Mouse (Mus musculus) frontal cortex, postnatal 36 days (tissue): ENCODE data around the gene Ltbp2.
A peak's percentile ranks its signal among the peaks of the same experiment; 100 is the strongest.

ENCODE experiments used
- DNase-seq, 2 experiments: peaks; one replicate each; pipeline ENCODE4 v3.0.0; 2022; ENCODE audit warnings: low spot score in 2 of 2

Ltbp2 gene

DNA sequence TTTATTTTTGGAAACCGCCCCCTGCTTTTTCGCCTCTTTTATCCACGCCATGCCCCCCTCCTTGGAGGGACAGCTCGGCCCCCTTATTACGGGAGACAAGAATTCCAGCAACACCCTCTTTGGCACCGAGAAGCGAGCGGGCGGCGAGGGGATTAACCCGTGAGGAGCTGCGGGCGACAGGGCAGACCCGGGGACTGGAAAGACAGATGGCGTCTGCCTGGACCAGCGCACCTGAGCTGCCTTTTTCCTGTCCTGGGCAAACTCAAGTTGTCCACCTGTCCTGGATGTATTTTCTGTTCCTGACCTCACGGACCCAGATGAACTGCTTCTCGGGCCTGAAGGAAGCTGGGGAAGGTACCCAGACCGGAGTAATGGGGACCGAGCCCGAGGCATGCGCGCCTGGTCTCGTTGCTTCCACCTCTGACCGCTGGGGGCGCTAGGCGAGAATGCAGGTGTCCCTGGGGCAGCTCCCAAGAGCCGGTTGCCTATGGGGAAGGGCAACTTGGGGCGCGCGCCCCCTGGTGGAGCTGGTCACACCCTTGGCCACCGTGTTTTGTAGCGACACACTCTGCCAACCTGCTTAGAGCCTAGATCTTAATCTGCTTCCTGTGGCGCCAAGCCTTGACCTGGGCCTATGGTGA, at the start of gene Ltbp2:
Gene Ltbp2 (minus strand): TSS at position 52 of the 641 bp plus-strand sequence.
- peak; percentile 55 to 66 for DNase-seq

DNA sequence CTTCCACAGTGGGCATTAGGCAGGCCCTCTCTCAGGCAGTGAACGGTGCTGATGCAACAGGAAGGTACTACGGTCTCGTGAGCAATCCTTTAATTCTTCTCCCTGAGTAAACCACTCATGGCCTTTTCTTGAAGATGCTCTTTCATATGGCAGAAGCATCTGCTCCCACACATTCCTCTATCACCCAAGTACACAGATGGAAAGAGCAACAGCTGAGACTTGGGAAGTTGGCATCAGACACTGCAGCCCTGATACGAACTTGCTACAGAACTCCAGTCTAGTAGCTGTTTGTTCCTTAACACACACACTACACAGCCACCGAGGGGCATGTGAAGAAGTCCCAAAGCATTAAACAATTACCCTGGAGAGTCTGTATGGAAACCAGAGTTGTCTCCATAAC, 48.0 kb upstream of the Ltbp2 start:
- DNase-seq = no peak

DNA sequence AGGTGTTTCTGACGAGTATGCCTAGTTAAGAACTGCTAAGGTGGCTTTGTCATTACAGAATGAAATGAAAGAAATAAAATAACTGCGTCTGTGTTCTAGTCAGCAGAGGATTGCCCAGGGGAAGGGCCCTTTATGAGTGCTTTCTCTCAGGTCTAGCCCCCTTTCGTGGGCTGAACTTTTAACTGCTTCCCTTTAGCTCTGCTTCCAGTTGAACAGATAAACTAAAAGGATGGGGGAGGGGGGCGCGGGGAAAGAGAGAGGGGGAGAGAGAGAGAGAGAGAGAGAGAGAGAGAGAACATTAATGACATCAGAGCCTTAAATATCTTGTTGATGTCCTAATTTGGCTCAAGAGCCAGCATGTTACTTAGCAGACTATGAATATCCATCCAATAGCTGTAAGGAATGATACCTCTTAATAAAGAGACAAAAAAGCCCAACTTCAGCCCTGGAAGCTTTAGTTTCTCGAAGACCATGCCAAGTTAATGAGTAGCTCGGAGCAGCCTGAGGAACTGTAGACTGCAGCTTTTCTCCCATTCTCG, 45.6 kb upstream of the Ltbp2 start:
- no peak for DNase-seq

DNA sequence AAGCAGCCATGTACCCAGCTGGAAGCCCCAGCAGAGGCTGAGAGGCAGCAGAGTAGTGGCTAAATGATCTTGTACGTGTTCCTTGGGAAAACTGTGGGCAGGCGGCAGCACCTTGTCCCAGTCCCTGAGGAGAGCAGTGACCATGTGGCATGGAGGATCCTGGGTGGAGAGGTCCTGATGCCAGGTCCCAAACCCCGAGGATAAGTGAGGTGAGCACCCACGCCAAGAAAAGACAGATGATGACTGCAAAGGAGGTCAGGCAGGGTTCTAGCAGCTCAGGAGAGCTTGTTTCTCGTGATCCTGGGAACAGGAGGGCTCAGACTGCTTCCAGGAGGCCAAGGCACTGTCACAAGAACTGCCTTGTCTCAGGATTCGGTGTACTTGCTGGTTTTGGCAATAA, 42.5 kb upstream of the Ltbp2 start:
- no peak for DNase-seq

GRCm38 (mm10) chr12:84917799-84918198, 41.5 kb upstream of the Ltbp2 start:
- DNase-seq = no peak

DNA sequence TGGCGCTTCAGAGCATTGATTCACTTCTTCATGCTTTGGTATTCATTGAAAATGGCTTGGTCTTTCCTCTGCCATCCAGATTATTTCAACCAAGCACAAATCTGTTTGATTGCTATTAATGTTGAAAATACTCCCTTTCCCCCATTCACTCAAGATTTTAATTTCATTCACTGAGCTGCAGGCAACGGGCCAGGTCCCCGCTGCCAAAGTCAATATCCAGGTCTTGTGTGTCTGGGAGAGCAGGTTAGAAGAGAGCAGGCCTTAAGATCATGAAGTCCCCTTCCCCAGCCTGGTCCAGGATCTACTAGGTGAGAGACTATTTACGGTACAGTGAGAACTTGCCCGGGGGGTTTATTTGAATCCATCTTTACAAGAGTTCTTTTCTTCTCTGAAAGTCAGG, 38.6 kb upstream of the Ltbp2 start:
- DNase-seq = no peak

- no peak for DNase-seq
These were observed 36.3 kb upstream of the Ltbp2 start for GRCm38 (mm10) chr12:84912652-84913104.

DNA sequence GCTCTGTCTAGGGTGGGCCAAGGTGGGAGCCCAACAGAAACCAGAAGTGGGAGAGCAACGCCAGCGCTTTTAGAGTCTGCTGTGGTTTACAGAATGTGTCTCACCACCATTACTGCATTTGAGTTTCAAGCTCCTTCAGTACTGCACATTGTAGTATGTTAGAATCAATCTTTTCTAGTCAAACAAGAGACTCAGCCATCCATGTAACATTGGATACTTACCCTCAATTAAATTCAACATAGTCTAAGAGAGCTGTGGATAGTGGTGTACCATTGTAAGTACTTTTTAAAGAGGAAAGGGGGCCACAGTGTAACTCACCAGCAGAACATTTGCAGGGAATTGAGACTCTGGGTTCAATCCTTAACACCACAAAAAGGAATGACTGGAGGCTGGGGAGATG, 35.3 kb upstream of the Ltbp2 start:
- DNase-seq = no peak

GRCm38 (mm10) chr12:84910066-84910465, 33.7 kb upstream of the Ltbp2 start:
- no peak for DNase-seq

GRCm38 (mm10) chr12:84907627-84908480, 31.5 kb upstream of the Ltbp2 start:
- no peak for DNase-seq

- no peak for DNase-seq
These were observed 30.8 kb upstream of the Ltbp2 start for GRCm38 (mm10) chr12:84907024-84907626.

- DNase-seq = no peak
These were observed 28.1 kb upstream of the Ltbp2 start for GRCm38 (mm10) chr12:84904399-84904798.

DNA sequence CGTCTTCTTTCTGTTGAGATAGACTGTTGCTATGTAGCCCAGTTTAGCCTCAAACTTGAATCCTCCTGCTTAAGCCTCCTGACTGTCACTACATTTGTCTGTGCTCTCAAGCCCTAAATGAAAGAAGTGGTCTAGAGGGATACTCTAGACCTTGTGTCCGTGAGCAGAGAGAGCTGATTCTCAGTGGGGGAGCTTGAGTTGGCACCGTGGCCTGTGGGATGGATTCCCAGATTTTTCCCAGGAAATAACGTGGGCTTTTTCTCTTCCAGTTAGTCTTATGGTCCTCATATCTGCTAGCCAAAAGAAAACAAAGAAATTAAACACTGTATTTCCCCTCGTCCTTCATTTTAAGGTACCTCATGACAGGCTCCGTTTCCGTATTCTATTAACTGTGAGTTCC, 24.0 kb upstream of the Ltbp2 start:
- no peak for DNase-seq

DNA sequence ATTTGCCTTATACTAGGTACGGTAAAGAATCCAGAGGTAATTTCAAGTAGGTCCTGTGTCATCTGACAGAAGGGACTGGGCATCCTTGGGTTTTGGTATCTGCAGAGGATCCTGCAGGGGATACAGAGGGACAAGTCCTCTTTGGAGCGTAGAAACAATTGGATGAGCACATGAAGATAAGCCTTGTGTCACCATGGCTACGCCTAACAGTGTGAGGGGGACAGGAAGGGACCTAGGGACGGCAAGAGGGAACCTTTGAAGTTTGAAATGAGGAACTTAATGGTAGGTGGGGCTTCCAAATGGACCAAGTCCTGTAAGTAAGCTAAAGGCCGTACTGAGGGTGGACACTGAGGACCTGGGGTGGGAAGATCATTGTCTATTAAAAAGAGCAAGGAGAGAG, 21.0 kb upstream of the Ltbp2 start:
- no peak for DNase-seq

DNA sequence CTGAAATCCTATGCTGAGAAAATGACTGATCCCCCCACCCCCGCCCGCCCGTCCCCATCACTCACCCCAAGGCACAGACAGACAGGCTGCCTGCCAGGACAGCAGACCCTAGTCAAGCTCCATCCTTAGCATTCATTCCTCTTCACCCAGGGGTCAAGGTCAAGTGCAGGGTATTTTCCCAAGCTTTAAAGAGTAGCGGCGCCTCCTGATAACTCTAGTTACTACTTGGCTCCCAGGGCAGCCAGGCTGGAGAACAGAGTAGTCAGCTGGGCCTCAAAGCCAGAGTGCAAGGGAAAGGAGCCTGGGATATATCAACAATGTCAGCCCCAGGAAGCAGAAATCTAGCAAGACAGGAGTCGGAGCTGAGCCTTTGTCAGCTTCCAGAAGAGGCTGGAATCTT, 19.9 kb upstream of the Ltbp2 start:
- no peak for DNase-seq

- no peak for DNase-seq
These were observed 17.6 kb upstream of the Ltbp2 start for GRCm38 (mm10) chr12:84893648-84894628.

DNA sequence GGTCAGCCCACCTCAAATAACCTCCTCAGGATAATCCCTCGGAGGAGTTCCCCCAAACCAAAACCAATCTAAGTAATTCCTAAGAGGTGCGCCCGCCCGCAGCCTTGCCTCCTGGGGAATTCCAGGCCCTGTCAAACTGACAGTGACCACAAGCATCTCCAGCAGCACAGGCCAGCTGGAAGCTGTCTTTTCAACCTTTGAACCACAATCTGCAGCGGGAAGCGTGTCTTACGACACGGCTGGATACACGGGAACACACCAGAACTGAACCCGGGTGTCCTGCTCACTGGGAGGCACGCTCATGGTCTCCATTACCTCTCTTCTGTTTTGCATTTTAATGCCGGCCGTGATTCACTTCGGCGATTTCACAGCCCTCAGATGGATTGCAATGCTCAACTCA, 14.0 kb upstream of the Ltbp2 start:
- DNase-seq = no peak

DNA sequence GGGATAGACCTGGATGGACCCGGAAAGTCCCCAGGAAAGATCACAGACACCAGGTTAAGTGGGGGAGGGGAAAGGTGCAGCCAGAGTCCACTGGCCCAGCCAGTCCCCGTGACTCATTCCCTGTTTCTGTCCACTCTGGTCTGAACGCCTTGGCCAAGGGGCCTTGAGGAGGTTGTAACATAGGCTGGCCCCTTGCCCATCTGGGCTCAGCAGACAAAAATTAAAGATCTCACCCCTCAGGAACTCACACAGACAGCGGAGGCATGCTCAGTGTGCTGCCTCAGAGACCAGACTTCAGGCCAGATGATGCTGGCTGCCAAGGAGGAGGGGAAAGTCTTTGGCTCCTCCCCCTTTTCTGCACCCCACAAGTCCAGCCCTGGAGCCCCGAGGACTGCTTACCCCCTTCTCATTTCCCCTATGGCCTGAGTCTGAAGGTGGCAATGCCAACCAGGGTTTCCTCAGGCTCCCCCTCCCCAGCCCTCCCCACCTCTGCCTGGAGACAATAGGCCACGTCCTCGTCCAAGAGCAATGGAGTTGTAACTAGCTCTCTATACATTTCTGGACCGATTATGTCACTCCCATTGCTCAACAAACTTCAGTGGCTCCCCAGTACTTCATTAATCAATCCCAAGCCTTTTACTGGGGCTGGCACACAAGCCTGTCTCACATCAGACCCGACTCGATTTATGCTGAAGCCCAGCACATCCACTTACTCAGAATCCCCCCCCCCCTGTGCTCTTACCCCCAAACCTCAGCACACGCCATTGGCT, 9.0 kb upstream of the Ltbp2 start:
- no peak for DNase-seq

DNA sequence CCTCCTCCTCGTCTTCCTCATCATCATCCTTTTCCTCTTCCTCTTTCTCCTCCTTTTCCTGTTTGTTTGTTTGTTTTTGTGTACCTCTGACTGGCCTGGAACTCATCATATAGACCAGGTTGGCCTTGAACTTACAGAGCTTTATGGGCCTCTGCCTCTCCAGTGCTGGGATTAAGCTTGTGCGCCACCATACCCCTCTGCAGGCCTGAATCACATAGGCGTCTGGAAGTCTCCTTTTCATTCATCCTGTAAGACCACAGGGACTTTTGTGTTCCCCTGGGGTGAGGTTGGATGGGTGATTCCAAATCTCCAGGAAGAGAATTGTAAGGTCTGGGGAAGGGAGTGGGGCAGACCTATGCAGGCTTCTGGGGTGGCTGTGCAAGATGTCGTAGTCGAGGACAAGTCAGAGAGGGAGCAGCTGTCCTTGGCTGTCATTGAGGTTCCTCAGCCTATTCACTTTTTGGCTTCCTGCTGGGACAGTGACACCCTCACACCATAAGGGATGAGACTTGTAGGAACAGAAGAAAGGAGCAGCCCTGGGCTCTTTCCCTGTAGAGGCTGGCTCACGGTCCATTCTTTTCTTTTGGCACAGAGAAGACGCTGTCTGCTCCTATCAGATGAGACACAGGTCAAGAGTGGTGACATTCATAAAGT, 8.2 kb upstream of the Ltbp2 start:
- no peak for DNase-seq

DNA sequence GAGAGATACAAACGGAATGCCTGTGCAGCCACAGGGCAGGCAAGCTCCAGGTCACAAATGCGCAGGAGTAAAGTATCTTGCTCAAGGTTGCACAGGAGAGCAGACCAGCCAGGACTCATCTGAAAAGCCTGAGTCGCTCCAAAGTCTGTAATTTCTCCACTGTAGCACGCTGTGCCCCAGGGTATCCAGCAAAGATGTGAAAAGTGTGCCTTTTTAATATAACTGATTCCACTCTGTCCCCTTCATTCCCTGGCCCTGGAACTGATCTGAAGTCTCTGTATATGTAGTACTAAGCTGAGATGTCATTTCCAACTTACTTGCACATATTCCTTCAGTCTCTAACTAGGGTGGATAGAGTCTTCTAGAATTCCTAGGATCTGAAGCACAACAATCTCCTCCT, 6.5 kb upstream of the Ltbp2 start:
- no peak for DNase-seq
